Mouse (Mus musculus): ENCODE data around the gene Ppp1r2.

Gene Ppp1r2

GRCm38 (mm10) chr16:31234808-31235456 lies 40.1 kb downstream of the Ppp1r2 start:
- peak in 1 of 2 experiments; percentile 53 for DNase-seq (ENCODE audit: low spot score in 2 of 2)

GRCm38 (mm10) chr16:31234356-31234755 lies 40.7 kb downstream of the Ppp1r2 start:
- no peak for DNase-seq (ENCODE audit: low spot score in 2 of 2)

GRCm38 (mm10) chr16:31233541-31234339 lies 41.3 kb downstream of the Ppp1r2 start:
- peak; percentile 55 to 78 for DNase-seq (ENCODE audit: low spot score in 2 of 2)

GRCm38 (mm10) chr16:31233167-31233498 lies 41.9 kb downstream of the Ppp1r2 start:
- DNase-seq (ENCODE audit: low spot score in 2 of 2): peak in 1 of 2 experiments; percentile 61

- DNase-seq (ENCODE audit: low spot score in 2 of 2): peak in 1 of 2 experiments; percentile 43
Observed at GRCm38 (mm10) chr16:31232491-31233166, 42.4 kb downstream of the Ppp1r2 start.

GRCm38 (mm10) chr16:31231591-31231990 lies 43.5 kb downstream of the Ppp1r2 start:
- peak; percentile 8 to 55 for DNase-seq (ENCODE audit: low spot score in 2 of 2)

- peak in 1 of 2 experiments; percentile 6 for DNase-seq (ENCODE audit: low spot score in 2 of 2)
Observed at GRCm38 (mm10) chr16:31227746-31228145, 47.3 kb downstream of the Ppp1r2 start.

GRCm38 (mm10) chr16:31215271-31215670 lies 59.8 kb downstream of the Ppp1r2 start:
- peak; percentile 7 to 38 for DNase-seq (ENCODE audit: low spot score in 2 of 2)

GRCm38 (mm10) chr16:31213463-31213862 lies 61.6 kb downstream of the Ppp1r2 start:
- DNase-seq (ENCODE audit: low spot score in 2 of 2): peak in 1 of 2 experiments; percentile 14

GRCm38 (mm10) chr16:31211503-31211902 lies 63.6 kb downstream of the Ppp1r2 start:
- no peak for DNase-seq (ENCODE audit: low spot score in 2 of 2)

- DNase-seq (ENCODE audit: low spot score in 2 of 2): no peak
Observed at GRCm38 (mm10) chr16:31210453-31210852, 64.6 kb downstream of the Ppp1r2 start.

- peak in 1 of 2 experiments; percentile 49 for DNase-seq (ENCODE audit: low spot score in 2 of 2)
Observed at GRCm38 (mm10) chr16:31209911-31210310, 65.2 kb downstream of the Ppp1r2 start.

GRCm38 (mm10) chr16:31205726-31206125 lies 69.4 kb downstream of the Ppp1r2 start:
- DNase-seq (ENCODE audit: low spot score in 2 of 2): no peak

GRCm38 (mm10) chr16:31205187-31205586 lies 69.9 kb downstream of the Ppp1r2 start:
- DNase-seq (ENCODE audit: low spot score in 2 of 2): no peak

- no peak for DNase-seq (ENCODE audit: low spot score in 2 of 2)
Observed at GRCm38 (mm10) chr16:31204216-31204615, 70.9 kb downstream of the Ppp1r2 start.

GRCm38 (mm10) chr16:31201704-31202103 lies 73.4 kb downstream of the Ppp1r2 start:
- no peak for DNase-seq (ENCODE audit: low spot score in 2 of 2)

All from spleen, postnatal 4 days (tissue).